Mouse (Mus musculus) cortical plate, adult 2 months (tissue): ENCODE results near the gene Actbl2. TPM values are rescaled to one million over a fixed set of nuclear protein-coding genes. Genes with fewer than 3 reads are reported as not detected.

ENCODE experiments used
- H3K27ac ChIP-seq: fragments of 200-500 bp; 2 replicates; pipeline ENCODE4 v1.5.1; 2012; ENCODE audit warnings: low read length, control low read depth, inconsistent platforms; ENCODE audit not compliant: insufficient read depth
- H3K4me1 ChIP-seq: fragments of 200-500 bp; 2 replicates; pipeline ENCODE4 v1.6.1; 2011; ENCODE audit warnings: low read length; ENCODE audit not compliant: control insufficient read depth, insufficient read depth
- H3K4me3 ChIP-seq: fragments of 200-500 bp; 2 replicates; pipeline ENCODE4 v1.5.1; 2011; ENCODE audit warnings: mild to moderate bottlenecking, low read length, control low read depth; ENCODE audit not compliant: insufficient read depth
- CTCF ChIP-seq: fragments of 200-500 bp; IDR thresholded peaks from 2 replicates; pipeline ENCODE4 v1.5.1; 2011; ENCODE audit warnings: mild to moderate bottlenecking, control low read depth, low read length; ENCODE audit not compliant: insufficient read depth; ENCODE audit errors: extremely low read depth
- POLR2A ChIP-seq: fragments of 200-500 bp; IDR thresholded peaks from 2 replicates; pipeline ENCODE4 v1.6.1; 2011; ENCODE audit warnings: mild to moderate bottlenecking, low read length, control low read depth; ENCODE audit not compliant: insufficient read depth; ENCODE audit errors: extremely low read depth
- polyA plus RNA-seq: library from polyadenylated mRNA; depleted of rRNA; stranded (reverse); fragments of >200 nt; gene quantifications from 2 replicates; pipeline ENCODE4 v1.2.3, GENCODE M21; 2012

Gene Actbl2
- polyA plus RNA-seq, 1 experiment = not detected

GRCm38 (mm10) chr13:111265231-111266000, 10.6 kb downstream of the Actbl2 start:
- TF ChIP-seq CTCF = no peak
- no peak for TF ChIP-seq POLR2A
- Histone ChIP-seq H3K4me1 (peaks cover 7% of the 10 kb centered on the region), H3K4me3 (no peak overlapping the region), H3K27ac (no peak overlapping the region)

GRCm38 (mm10) chr13:111266855-111267254, 12.0 kb downstream of the Actbl2 start:
- Histone ChIP-seq H3K4me1 (peaks cover 7% of the 10 kb centered on the region), H3K27ac (peak overlapping the region; percentile 21; the same call in 1 of the 2 replicates), H3K4me3 (no peak overlapping the region)
- TF ChIP-seq POLR2A = no peak
- TF ChIP-seq CTCF = no peak

GRCm38 (mm10) chr13:111268992-111269391, 14.2 kb downstream of the Actbl2 start:
- TF ChIP-seq CTCF = no peak
- no peak for TF ChIP-seq POLR2A
- H3K4me1 ChIP-seq = peaks cover 7% of the 10 kb centered on the region
- no peak overlapping the region for H3K4me3 ChIP-seq
- H3K27ac ChIP-seq = peak overlapping the region; percentile 70; the same call in 1 of the 2 replicates

- H3K27ac ChIP-seq = no peak overlapping the region
- no peak overlapping the region for H3K4me3 ChIP-seq
- peaks cover 7% of the 10 kb centered on the region for H3K4me1 ChIP-seq
- no peak for TF ChIP-seq CTCF
- TF ChIP-seq POLR2A = no peak
Measured at GRCm38 (mm10) chr13:111269789-111270335, 15.0 kb downstream of the Actbl2 start.

GRCm38 (mm10) chr13:111271868-111272267, 17.1 kb downstream of the Actbl2 start:
- Histone ChIP-seq H3K4me3 (no peak overlapping the region), H3K4me1 (peaks cover 7% of the 10 kb centered on the region), H3K27ac (no peak overlapping the region)
- TF ChIP-seq CTCF = no peak
- TF ChIP-seq POLR2A = no peak

GRCm38 (mm10) chr13:111286461-111287385, 31.9 kb downstream of the Actbl2 start:
- Histone ChIP-seq H3K27ac (no peak overlapping the region), H3K4me1 (no peaks in the 10 kb centered on the region), H3K4me3 (no peak overlapping the region)
- TF ChIP-seq POLR2A = no peak
- TF ChIP-seq CTCF = no peak

- Histone ChIP-seq H3K4me1 (no peaks in the 10 kb centered on the region), H3K4me3 (no peak overlapping the region), H3K27ac (peak overlapping the region; percentile 76; the same call in 1 of the 2 replicates)
- TF ChIP-seq POLR2A (no peak), CTCF (no peak)
Measured at GRCm38 (mm10) chr13:111291161-111291957, 36.5 kb downstream of the Actbl2 start.

- TF ChIP-seq CTCF (no peak), POLR2A (no peak)
Measured at GRCm38 (mm10) chr13:111291958-111292493, 37.2 kb downstream of the Actbl2 start.

GRCm38 (mm10) chr13:111293478-111293877, 38.7 kb downstream of the Actbl2 start:
- H3K27ac ChIP-seq = no peak overlapping the region
- TF ChIP-seq CTCF = no peak
- TF ChIP-seq POLR2A = no peak
- H3K4me3 ChIP-seq = no peak overlapping the region
- H3K4me1 ChIP-seq = no peaks in the 10 kb centered on the region

More at GRCm38 (mm10) chr13:111291958-111292493, 37.2 kb downstream of the Actbl2 start:
- no peaks in the 10 kb centered on the region for H3K4me1 ChIP-seq
- H3K27ac ChIP-seq = peak overlapping the region; percentile 76; the same call in 1 of the 2 replicates
- no peak overlapping the region for H3K4me3 ChIP-seq
